Mouse (Mus musculus) embryonic fibroblast, embryonic 13.5 days (primary cell): ENCODE results near the gene Arid5b.

ENCODE experiments used
- CTCF ChIP-seq: IDR thresholded peaks from 2 replicates; pipeline ENCODE4 v1.5.1; 2011; ENCODE audit warnings: mild to moderate bottlenecking, control low read depth, low read length, moderate library complexity, borderline replicate concordance; ENCODE audit not compliant: insufficient read depth
- POLR2A ChIP-seq: IDR thresholded peaks from 2 replicates; pipeline ENCODE4 v1.6.1; 2011; ENCODE audit warnings: low read depth, mild to moderate bottlenecking, control low read depth, low read length, moderate library complexity

DNA sequence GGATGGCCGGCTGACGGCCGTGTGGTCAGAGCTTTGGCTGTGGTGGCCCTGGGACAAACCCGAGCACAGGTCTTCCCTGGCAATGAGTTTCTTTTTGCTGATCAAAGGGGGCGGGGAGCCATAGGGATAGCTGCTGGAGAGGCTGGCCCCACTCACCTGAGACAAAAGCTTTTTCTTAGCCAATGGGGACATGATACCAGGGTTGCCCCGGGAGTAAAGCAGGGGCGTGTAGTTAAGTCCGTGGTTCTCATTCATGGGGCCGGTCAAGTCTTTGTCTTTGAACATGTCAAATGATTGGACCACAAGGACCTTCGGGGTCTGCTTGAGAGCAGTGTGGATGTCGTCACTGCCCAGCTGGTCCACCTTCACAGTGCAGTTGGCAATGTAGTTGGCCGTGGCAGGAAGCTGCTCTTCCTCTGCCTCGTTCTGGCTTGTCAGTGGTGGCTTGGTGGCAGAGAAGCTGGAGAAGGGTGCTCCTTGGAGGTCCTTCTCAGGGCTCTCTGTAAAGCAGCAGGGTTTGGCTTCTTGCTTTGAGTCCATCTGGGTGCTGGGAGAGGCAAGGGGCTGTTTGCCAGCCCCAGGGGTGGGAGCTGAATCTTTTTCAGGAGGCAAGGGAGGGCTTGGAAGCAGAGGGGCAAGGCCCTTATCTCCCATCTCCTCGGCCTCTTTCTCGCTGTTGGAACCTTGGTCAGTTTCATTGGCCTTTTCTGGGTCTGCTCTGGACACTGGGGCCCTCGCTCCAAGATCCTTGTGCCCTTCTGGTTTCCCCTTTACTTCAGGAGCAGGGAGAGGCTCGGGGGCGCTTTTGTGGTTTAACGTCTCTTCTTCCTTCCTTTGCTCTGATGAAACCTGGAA, 180.5 kb downstream of the Arid5b start:
- TF ChIP-seq CTCF (no peak), POLR2A (no peak)
